Mouse (Mus musculus): ENCODE data around the gene H2-Q6.
"Not testable (repeated sequence)": the region's sequence is repeated elsewhere in the genome, so short reads cannot be mapped to it uniquely, and the experiment has no call there.

H2-Q6 gene

DNA sequence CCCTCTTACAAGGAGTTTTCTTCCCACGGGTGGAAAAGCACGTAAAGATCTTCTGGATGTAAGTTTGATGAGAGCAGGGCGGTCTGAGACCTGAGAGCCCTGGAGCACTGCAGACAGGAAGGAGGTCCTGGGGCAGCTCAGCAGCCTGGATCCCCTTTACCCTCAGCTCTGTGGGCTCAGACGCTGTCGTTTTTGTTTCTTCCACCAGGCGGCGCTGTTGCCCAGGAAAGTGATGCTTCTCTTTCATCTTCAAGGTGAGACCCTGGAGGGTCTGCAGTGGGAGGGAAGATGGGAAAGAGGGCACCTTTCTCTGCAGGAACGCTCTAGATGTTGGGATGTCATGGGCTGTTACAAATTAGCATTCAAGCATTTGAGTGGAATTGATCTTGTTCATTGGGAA is 10.2 kb downstream of the H2-Q6 start:
- DNase-seq (ENCODE audit: low read depth), result not testable (repeated sequence)

DNA sequence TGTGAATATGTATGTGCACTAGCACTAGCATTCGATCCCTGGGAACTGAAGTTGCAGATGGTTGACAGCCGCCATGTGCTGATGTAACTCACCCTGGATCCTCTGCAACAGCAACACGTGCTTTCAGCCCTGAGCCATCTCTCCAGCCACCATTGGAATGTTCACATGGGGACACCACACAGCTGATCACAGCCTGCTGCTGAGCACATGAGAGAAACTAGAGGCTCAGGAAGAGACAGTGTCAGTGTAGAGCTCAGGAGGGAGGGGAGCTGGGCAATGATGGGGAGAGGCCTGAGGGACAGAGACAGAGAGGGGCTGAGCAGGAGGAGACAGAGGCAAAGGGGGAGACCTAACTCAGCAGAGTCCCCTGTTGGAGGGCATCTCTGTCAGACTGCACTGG is 10.9 kb downstream of the H2-Q6 start:
- DNase-seq (ENCODE audit: low read depth), result not testable (repeated sequence)

DNA sequence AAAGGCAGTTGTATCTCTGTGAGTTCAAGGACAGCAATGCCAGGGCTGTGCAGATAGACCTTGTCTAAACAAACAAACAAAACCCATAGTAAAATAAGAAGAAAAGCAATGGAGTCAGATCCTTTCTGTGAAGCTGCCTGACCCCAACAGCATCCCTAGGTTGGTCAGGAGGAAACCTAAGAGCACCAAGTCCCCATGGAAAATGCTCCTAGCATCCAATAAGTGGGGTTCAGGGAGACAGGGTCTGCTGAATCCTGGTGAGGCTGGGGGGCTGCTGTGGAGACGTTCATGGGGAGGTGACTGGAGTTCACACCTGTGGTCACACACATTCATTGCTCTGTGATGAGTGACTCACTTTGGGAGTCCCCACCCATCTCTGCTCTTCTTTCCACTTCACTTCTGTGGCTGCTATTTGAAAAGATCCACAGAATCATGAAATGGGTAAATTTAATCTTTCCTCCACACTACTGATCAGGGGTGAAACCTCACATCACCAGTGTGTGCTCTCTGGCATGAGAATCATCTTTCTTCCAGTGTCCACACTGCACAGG is 12.8 kb downstream of the H2-Q6 start:
- not testable (repeated sequence) for DNase-seq (ENCODE audit: low read depth)

DNA sequence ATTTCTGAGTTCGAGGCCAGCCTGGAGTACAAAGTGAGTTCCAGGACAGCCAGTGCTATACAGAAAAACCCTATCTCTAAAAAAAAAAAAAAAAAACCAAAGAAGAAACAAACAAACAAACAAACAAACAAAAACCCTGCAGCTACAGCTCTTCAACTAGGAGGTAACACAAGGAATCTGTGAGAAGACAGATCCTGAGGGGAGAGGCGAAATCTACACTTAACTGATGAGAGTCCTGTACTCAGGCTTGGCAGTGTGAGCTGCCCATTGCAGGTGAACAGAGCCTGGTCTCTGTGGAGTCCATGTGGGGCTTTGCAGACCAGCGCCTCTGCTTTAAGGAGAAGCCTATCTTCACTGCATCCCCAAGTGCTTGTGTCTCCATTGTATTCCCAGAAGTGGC is 13.7 kb downstream of the H2-Q6 start:
- not testable (repeated sequence) for DNase-seq (ENCODE audit: low read depth)

DNA sequence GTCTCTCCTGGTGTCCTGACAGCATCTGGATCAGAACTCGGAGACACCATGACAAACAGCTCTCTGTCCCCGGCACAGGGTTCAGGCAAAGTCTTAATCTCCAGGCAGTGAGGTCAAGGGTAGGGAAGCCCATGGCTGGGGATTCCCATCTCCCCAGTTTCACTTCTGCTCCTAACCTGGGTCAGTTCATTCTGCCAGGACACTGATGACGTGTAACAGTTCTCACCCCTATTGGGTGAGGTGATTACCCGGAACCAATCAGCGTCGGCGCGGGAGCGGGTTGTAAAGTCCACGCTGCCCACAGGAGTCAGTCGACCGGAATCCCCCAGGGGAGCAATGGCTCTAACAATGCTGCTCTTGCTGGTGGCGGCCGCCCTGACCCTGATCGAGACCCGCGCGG is 14.2 kb downstream of the H2-Q6 start, which contains the start of gene H2-Q7:
Gene H2-Q7, plus strand, starts transcription at position 271 of the 400 bp plus-strand sequence.
- not testable (repeated sequence) for DNase-seq (ENCODE audit: low read depth)

DNA sequence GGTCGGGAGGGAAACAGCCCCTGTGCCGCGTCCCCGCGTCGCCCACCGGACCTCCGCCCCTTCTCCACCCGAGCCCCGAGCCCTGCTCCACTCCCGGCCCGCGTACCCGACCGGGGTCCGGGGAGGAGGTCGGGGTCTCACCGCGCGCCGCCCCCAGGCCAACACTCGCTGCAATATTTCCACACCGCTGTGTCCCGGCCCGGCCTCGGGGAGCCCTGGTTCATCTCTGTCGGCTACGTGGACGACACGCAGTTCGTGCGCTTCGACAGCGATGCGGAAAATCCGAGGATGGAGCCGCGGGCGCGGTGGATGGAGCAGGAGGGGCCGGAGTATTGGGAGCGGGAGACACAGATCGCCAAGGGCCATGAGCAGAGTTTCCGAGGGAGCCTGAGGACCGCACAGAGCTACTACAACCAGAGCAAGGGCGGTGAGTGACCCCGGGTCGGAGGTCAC is 14.7 kb downstream of the H2-Q6 start:
- DNase-seq (ENCODE audit: low read depth), result not testable (repeated sequence)

DNA sequence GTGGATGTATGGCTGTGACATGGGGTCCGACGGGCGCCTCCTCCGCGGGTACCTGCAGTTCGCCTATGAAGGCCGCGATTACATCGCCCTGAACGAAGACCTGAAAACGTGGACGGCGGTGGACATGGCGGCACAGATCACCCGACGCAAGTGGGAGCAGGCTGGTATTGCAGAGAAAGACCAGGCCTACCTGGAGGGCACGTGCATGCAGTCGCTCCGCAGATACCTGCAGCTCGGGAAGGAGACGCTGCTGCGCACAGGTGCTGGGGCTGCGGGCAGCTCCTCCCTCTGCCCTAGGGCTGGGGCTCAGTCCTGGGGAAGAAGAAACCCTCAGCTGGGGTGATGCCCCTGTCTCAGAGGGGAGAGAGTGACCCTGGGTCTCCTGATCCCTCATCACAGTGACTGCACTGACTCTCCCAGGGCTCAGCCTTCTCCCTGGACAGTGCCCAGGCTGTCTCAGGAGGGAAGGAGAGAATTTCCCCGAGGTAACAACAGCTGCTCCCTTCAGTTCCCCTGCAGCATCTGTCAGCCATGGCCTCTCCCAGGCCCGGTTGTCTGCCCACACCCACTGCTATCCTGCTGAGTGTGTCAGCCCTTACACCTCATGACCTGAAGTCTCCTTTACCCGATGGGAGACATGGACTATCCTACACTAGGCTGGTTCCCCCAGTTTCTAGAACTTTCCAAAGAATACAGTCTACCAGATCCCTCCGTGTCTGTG is 15.4 kb downstream of the H2-Q6 start:
- not testable (repeated sequence) for DNase-seq (ENCODE audit: low read depth)

DNA sequence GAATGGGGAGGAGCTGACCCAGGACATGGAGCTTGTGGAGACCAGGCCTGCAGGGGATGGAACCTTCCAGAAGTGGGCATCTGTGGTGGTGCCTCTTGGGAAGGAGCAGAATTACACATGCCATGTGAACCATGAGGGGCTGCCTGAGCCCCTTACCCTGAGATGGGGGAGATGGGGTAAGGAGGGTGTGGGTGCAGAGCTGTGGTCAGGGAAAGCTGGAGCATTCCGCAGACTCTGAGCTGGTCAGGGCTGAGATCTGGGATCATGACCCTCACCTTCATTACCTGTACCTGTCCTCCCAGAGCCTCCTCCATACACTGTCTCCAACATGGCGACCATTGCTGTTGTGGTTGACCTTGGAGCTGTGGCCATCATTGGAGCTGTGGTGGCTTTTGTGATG is 17.7 kb downstream of the H2-Q6 start:
- DNase-seq (ENCODE audit: low read depth), result not testable (repeated sequence)

DNA sequence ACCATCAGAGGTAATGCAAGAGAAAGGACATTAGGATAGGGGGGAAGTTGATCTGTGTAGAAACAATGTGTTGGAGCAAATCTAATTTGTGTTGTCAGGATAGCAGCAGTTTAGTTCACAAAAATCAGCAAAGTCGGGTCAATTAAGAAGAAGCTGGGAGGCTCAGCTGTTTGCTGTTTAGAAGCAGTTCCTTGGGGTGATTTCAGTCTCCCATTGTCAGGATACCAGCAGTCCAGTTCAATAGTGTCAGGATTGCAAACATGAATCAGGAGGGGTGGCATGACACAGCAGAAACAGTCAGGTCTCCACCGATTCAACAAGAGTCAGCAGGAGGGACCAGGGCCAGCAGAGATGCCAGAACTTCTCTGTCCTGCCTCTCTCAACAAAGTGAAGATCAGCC is 19.9 kb downstream of the H2-Q6 start:
- not testable (repeated sequence) for DNase-seq (ENCODE audit: low read depth)

DNA sequence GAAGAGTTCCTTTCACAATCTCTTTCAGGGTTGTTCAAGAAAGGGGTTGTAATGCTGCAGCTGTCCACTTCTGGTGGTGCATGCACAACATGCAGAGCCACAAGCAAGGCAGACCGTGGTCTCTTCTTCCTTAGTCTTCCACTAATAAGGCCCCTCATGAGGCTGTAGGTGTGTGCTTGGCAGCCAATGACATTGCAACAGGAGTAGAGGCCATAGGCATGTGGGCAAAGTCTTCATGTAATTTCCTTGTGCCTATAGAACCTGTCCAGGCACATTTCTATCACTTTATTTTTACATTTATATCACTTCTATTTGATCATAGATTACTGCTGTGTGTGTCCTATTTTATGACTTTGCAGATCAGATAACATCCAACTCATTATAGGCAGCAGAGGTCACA is 33.6 kb downstream of the H2-Q6 start:
- DNase-seq (ENCODE audit: low read depth), result not testable (repeated sequence)

DNA sequence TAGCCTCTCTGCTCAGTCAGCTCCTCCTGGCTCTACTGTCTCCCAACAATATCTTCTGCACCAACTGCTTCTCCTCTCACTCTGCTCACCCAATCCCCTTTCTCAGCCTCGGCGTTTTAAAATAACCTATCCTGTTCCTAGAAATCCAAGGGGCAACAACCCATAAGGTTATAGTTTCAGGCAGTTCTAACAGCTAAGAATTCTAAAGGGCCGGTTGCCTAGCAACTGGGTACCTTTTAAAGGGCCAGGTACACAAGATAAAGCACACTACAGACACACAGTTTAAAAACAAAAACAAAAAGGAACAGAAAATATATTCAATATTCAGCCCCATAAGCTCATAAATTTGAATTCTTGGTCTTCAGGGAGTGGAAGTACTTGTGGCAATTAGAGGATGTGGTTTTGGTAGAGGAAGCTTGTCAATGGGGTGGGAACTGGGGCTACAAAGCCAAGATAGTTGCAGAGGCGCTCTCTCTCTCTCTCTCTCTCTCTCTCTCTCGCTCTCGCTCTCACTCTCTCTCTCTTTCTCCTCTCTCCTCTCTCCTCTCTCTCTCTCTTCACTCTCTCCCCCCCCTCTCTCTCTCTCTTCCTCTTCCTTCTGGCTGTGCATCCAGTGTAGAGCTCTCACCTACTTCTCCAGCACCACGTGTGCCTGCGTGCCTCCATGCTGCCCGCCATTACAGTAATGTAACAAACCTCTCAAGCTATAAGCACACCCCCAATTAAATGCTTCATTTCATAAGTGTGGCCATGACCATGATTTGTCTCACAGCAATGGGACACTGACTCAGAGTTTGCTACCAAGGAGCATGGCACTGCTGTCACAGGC is 36.1 kb downstream of the H2-Q6 start:
- DNase-seq (ENCODE audit: low read depth), result not testable (repeated sequence)

DNA sequence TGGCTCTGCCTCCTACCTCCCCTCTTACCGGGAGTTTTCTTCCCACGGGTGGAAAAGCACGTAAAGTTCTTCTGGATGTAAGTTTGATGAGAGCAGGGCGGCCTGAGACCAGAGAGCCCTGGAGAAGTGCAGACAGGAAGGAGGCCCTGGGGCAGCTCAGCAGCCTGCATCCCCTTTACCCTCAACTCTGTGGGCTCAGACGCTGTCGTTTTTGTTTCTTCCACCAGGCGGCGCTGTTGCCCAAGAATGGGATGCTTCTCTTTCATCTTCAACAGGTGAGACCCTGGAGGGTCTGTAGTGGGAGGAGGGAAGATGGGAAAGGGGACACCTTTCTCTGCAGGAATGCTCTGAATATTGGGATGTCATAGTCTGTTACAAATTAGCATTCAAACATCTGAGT is 41.0 kb downstream of the H2-Q6 start:
- DNase-seq (ENCODE audit: low read depth), result not testable (repeated sequence)

DNA sequence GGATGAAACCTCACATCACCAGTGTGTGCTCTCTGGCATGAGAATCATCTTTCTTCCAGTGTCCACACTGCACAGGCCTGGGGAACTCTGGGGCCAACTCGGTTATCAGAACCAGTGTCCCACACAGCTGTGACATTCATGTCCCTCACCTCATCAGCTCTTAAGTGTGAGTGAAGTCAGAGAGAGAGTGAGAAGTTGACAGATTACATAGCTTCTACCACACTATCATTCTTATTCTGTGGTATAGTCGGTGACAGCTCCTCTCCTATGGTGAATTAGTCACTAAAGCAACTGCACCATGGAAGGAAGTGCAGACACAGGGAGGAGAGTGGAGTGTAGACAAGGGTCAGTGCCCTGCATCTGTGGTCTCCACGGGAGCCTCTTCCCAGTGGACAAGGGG is 44.3 kb downstream of the H2-Q6 start:
- peak; percentile 28 for DNase-seq (ENCODE audit: low read depth)

DNA sequence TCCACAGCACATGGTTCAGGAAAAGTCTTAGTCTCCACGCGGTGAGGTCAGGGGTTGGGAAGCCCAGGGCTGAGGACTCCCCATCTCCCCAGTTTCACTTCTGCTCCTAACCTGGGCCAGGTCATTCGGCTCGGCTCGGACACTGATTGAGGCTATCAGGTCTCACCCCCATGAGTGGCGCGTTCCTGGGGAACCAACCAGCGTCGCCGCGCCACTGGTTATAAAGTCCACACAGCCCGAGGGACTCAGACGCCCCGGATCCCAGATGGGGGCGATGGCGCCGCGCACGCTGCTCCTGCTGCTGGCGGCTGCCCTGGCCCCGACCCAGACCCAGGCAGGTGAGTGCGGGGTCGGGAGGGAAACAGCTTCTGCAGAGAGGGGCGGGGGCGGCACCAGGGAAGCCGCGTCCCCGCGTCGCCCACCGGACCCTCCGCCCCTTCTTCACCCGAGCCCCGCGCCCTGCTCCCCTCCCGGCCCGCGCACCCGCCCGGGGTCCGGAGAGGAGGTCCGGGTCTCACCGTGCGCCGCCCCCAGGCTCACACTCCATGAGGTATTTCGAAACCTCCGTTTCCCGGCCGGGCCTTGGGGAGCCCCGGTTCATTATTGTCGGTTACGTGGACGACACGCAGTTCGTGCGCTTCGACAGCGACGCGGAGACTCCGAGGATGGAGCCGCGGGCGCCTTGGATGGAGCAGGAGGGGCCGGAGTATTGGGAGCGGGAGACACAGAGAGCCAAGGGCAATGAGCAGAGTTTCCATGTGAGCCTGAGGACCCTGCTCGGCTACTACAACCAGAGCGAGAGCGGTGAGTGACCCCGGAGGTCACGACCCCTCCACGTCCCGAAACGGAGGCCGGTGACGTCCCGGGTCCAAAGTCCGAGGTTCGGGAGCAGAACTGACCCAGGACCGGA is 45.4 kb downstream of the H2-Q6 start, which contains the start of gene H2-Q10:
Gene H2-Q10, plus strand, starts transcription at position 248 of the 910 bp plus-strand sequence.
- DNase-seq (ENCODE audit: low read depth), result no peak
